Mouse (Mus musculus) right cerebral cortex, adult 2 months (tissue): Measurements from ENCODE around the gene Evi2.
A peak's percentile ranks its signal among the peaks of the same experiment; 100 is the strongest.

Experiments used
- DNase-seq, 2 experiments: peaks; one replicate each; pipeline ENCODE4 v3.0.0; 2021 to 2022; ENCODE audit warnings: low spot score in 2 of 2

Gene Evi2

GRCm38 (mm10) chr11:79524310-79524575, 6.1 kb downstream of the Evi2 start:
- no peak for DNase-seq

GRCm38 (mm10) chr11:79523560-79524309, 6.7 kb downstream of the Evi2 start, which contains the start of gene Evi2b:
Evi2b (minus strand) TSS chr11:79523762.
- DNase-seq: no peak

GRCm38 (mm10) chr11:79522944-79523343, 7.4 kb downstream of the Evi2 start:
- DNase-seq: no peak

GRCm38 (mm10) chr11:79521930-79522329, 8.5 kb downstream of the Evi2 start:
- DNase-seq: no peak

GRCm38 (mm10) chr11:79520772-79521171, 9.6 kb downstream of the Evi2 start:
- DNase-seq: no peak

- no peak for DNase-seq
These were observed 10.5 kb downstream of the Evi2 start for GRCm38 (mm10) chr11:79519878-79520291.

GRCm38 (mm10) chr11:79519299-79519698, 11.1 kb downstream of the Evi2 start:
- DNase-seq: no peak

GRCm38 (mm10) chr11:79515798-79516197, 14.6 kb downstream of the Evi2 start:
- no peak for DNase-seq

- no peak for DNase-seq
These were observed 15.1 kb downstream of the Evi2 start for GRCm38 (mm10) chr11:79515331-79515730.

- DNase-seq: no peak
These were observed 18.4 kb downstream of the Evi2 start for GRCm38 (mm10) chr11:79511970-79512369.

- peak in 1 of 2 experiments; percentile 31 for DNase-seq
These were observed 25.9 kb downstream of the Evi2 start for GRCm38 (mm10) chr11:79504506-79504905.

- DNase-seq: peak; percentile 75 to 77
These were observed 26.5 kb downstream of the Evi2 start, which contains the start of gene Omg for GRCm38 (mm10) chr11:79503845-79504244. Omg (minus strand) TSS chr11:79504084.

- peak in 1 of 2 experiments; percentile 37 for DNase-seq
These were observed 27.5 kb downstream of the Evi2 start for GRCm38 (mm10) chr11:79502917-79503316.

GRCm38 (mm10) chr11:79494976-79495800, 35.2 kb downstream of the Evi2 start:
- no peak for DNase-seq

- no peak for DNase-seq
These were observed 45.7 kb downstream of the Evi2 start for GRCm38 (mm10) chr11:79484721-79485120.

GRCm38 (mm10) chr11:79483876-79484528, 46.4 kb downstream of the Evi2 start:
- no peak for DNase-seq

- DNase-seq: no peak
These were observed 47.0 kb downstream of the Evi2 start for GRCm38 (mm10) chr11:79483392-79483791.

GRCm38 (mm10) chr11:79468097-79468496, 62.3 kb downstream of the Evi2 start:
- no peak for DNase-seq
